Mouse (Mus musculus): ENCODE data around the gene N4bp2.

DNA sequence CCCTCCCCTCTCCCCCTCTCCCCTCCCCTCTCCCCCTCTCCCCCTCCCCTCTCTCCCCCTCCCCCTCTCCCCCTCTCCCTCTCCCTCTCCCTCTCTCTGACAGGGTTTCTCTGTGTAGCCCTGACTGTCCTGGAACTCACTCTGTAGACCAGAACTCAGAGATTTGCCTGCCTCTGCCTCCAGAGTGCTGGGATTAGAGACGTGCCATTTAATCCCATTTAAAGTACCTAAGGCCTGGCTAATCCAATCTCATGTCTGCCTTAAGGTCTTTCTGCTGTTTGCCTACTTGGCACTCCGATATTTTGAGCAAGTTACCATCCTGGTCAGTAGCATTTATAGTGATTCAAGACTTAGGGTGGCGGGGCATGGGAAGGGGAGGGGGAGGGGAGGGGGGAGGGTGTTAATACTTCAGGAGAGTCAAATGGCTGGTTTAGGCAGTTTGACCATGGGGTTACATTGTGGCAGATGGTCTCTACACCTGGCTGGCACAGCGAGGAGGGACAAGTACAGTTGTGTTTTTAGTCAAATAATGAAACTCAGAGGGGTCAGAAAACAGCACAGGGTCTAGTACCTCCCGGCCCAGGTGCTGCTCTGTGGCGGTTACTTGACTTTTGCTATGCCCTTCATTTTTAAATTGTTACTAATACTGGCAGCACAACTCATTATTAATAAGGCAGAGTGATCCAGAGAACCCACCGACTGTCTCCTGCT lies 99.1 kb downstream of the N4bp2 start:
- TF ChIP-seq CTCF (IDR thresholded peaks at IDR 0.05; ENCODE audit: low read depth, low read length) (no peak), EP300 (IDR thresholded peaks at IDR 0.05; ENCODE audit: insufficient read depth, low read depth, low read length) (no peak)
